Mouse (Mus musculus): ENCODE measurements around the gene Gm28729.
"Not testable (repeated sequence)": the region's sequence is repeated elsewhere in the genome, so short reads cannot be mapped to it uniquely, and the experiment has no call there.

The Gm28729 gene

GRCm38 (mm10) chr9:96524972-96525506 is at the start of gene Gm28729:
Gene Gm28729 (minus strand): TSS chr9:96525264.
- DNase-seq (ENCODE audit: low read depth in 2 of 2, low spot score in 2 of 2): no peak

- no peak for DNase-seq (ENCODE audit: low read depth in 2 of 2, low spot score in 2 of 2)
Observed at GRCm38 (mm10) chr9:96573252-96573651, 48.2 kb upstream of the Gm28729 start.

GRCm38 (mm10) chr9:96572754-96573153 is 47.7 kb upstream of the Gm28729 start:
- no peak for DNase-seq (ENCODE audit: low read depth in 2 of 2, low spot score in 2 of 2)

GRCm38 (mm10) chr9:96566470-96566996 is 41.5 kb upstream of the Gm28729 start:
- DNase-seq (ENCODE audit: low read depth in 2 of 2, low spot score in 2 of 2): no peak

- DNase-seq (ENCODE audit: low read depth in 2 of 2, low spot score in 2 of 2): no peak
Observed at GRCm38 (mm10) chr9:96563501-96563900, 38.4 kb upstream of the Gm28729 start.

- no peak for DNase-seq (ENCODE audit: low read depth in 2 of 2, low spot score in 2 of 2)
Observed at GRCm38 (mm10) chr9:96559148-96559547, 34.1 kb upstream of the Gm28729 start.

GRCm38 (mm10) chr9:96558594-96558993 is 33.5 kb upstream of the Gm28729 start:
- DNase-seq (ENCODE audit: low read depth in 2 of 2, low spot score in 2 of 2): no peak

GRCm38 (mm10) chr9:96554095-96554494 is 29.0 kb upstream of the Gm28729 start:
- no peak for DNase-seq (ENCODE audit: low read depth in 2 of 2, low spot score in 2 of 2)

GRCm38 (mm10) chr9:96545410-96545809 is 20.3 kb upstream of the Gm28729 start:
- DNase-seq (ENCODE audit: low read depth in 2 of 2, low spot score in 2 of 2): no peak

GRCm38 (mm10) chr9:96543643-96544640 is 18.9 kb upstream of the Gm28729 start:
- DNase-seq (ENCODE audit: low read depth in 2 of 2, low spot score in 2 of 2): no peak

GRCm38 (mm10) chr9:96538916-96539315 is 13.9 kb upstream of the Gm28729 start:
- no peak for DNase-seq (ENCODE audit: low read depth in 2 of 2, low spot score in 2 of 2)

- no peak for DNase-seq (ENCODE audit: low read depth in 2 of 2, low spot score in 2 of 2)
Observed at GRCm38 (mm10) chr9:96537615-96537919, 12.5 kb upstream of the Gm28729 start.

- no peak for DNase-seq (ENCODE audit: low read depth in 2 of 2, low spot score in 2 of 2)
Observed at GRCm38 (mm10) chr9:96536895-96537614, 12.0 kb upstream of the Gm28729 start.

GRCm38 (mm10) chr9:96536093-96536492 is 11.0 kb upstream of the Gm28729 start:
- DNase-seq (ENCODE audit: low read depth in 2 of 2, low spot score in 2 of 2): not testable (repeated sequence)

GRCm38 (mm10) chr9:96535431-96535830 is 10.4 kb upstream of the Gm28729 start:
- DNase-seq (ENCODE audit: low read depth in 2 of 2, low spot score in 2 of 2): no peak

- DNase-seq (ENCODE audit: low read depth in 2 of 2, low spot score in 2 of 2): no peak
Observed at GRCm38 (mm10) chr9:96534256-96534655, 9.2 kb upstream of the Gm28729 start.

GRCm38 (mm10) chr9:96533476-96533875 is 8.4 kb upstream of the Gm28729 start:
- no peak for DNase-seq (ENCODE audit: low read depth in 2 of 2, low spot score in 2 of 2)

- DNase-seq (ENCODE audit: low read depth in 2 of 2, low spot score in 2 of 2): no peak
Observed at GRCm38 (mm10) chr9:96532531-96532930, 7.5 kb upstream of the Gm28729 start.

GRCm38 (mm10) chr9:96530674-96531081 is 5.6 kb upstream of the Gm28729 start:
- DNase-seq (ENCODE audit: low read depth in 2 of 2, low spot score in 2 of 2): no peak

- no peak for DNase-seq (ENCODE audit: low read depth in 2 of 2, low spot score in 2 of 2)
Observed at GRCm38 (mm10) chr9:96529961-96530673, 5.1 kb upstream of the Gm28729 start.

GRCm38 (mm10) chr9:96526011-96526410 is 947 bp upstream of the Gm28729 start:
- DNase-seq (ENCODE audit: low read depth in 2 of 2, low spot score in 2 of 2): no peak

Measured in CD8-positive naive resting alpha-beta T cell, adult 2 months (primary cell).